Comparison of ENCODE assay signal across 23 mouse cellular contexts in the genomic region with DNA sequence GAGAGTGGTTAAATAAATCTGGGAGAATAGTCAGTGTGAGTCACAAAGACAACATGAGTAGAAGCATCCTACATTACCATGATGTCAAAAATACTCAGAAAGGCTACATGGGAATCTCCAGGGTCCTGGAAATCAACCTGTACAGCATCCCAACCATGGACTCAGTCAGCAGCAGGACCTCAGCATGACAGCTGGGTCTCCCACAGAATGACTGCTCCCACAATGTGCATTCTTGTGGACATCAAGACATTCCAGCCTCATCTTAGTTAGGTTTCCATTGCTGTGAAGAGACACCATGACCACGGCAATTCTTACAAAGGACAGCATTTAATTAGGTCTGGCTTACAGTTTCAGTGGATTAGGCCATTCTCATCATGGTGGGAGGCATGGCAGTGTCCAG.
DNase-seq lines count a peak whose midpoint lies in the region; ATAC-seq and TF ChIP-seq lines count a peak whose summit lies in the region.
"Had no signal": no experiment of that assay in that cellular context is flagged by ENCODE, and none has a peak within 500 bp of the region (broad histone marks: within the 10 kb centered on the region; RNA-seq: fewer than 3 reads in every experiment).

No protein-coding gene starts in this region.

- H3K79me3 ChIP-seq in C2C12 (ENCODE audit: low read depth): no peaks in the 10 kb centered on the region

- no peak for TF ChIP-seq POLR2A in myocyte (IDR thresholded peaks at IDR 0.05; ENCODE audit: insufficient read length, low read depth)

- H3K4me3 ChIP-seq in C2C12 (ENCODE audit: insufficient read depth, poor library complexity, severe bottlenecking): no peak overlapping the region
- no peak overlapping the region for H3K4me3 ChIP-seq in myocyte

- H3K79me2 ChIP-seq in C2C12 (ENCODE audit: control insufficient read depth, insufficient read depth) (no peaks in the 10 kb centered on the region), myocyte (ENCODE audit: control insufficient read depth, insufficient read depth) (no peaks in the 10 kb centered on the region)

- TF ChIP-seq CTCF in C2C12 (IDR thresholded peaks at IDR 0.05; ENCODE audit: control insufficient read depth, insufficient read depth, insufficient read length): no peak

- no peak overlapping the region for H3K4me2 ChIP-seq in myocyte (ENCODE audit: low read depth)

- H3ac ChIP-seq in C2C12 (ENCODE audit: control insufficient read depth, insufficient read length, low read depth) (no peak overlapping the region), myocyte (ENCODE audit: control insufficient read depth, insufficient read length) (no peak overlapping the region)

- ATAC-seq in erythroid progenitor cell, adult 5-6 weeks (replicated peaks; ENCODE audit: low FRiP score, poor library complexity, severe bottlenecking): no peak
- ATAC-seq: activated CD4-positive, CD25-positive, alpha-beta regulatory T cell, adult 4 months; CD4-positive, CD25-positive, alpha-beta regulatory T cell, adult 4 months; Patski had no signal

- H3K36me3 ChIP-seq in C2C12 (ENCODE audit: control insufficient read depth, insufficient read depth): no peaks in the 10 kb centered on the region
- no peaks in the 10 kb centered on the region for H3K36me3 ChIP-seq in myocyte (ENCODE audit: control insufficient read depth, insufficient read depth)
- H3K36me3 ChIP-seq: G1E had no signal

- DNase-seq in brain, adult 2 months (ENCODE audit: low read depth, low spot score): peak; percentile 7
- DNase-seq in gastrocnemius, adult 18-20 months (ENCODE audit: low spot score): no peak
- no peak for DNase-seq in thymus, adult 18-20 months
- DNase-seq: adrenal gland, adult 2 months; adrenal gland, adult 8-10 months; adrenal gland, postnatal 10 days; adrenal gland, postnatal 14 days; adrenal gland, postnatal 25 days; adrenal gland, postnatal 36 days; B cell, adult 2 months; cerebellum, adult 11 months; cerebellum, adult 11-12 months; cerebellum, adult 18-20 months; cerebellum, adult 2 months; cerebellum, adult 8-10 months had no signal

- no peaks in the 10 kb centered on the region for H3K27me3 ChIP-seq in C2C12 (ENCODE audit: control insufficient read depth, insufficient read depth, insufficient read length)
- no peaks in the 10 kb centered on the region for H3K27me3 ChIP-seq in myocyte (ENCODE audit: control insufficient read depth, insufficient read depth, insufficient read length)
- H3K27me3 ChIP-seq: CH12.LX, Patski had no signal

TF ChIP-seq in C2C12, 6 proteins besides CTCF, POLR2A, EP300 and RAD21:
- TF ChIP-seq USF1 (IDR thresholded peaks at IDR 0.05; ENCODE audit: low read depth) (no peak), CEBPB (IDR thresholded peaks at IDR 0.05; ENCODE audit: low read depth) (no peak), MYOD1 (IDR thresholded peaks at IDR 0.05; ENCODE audit: control insufficient read depth, insufficient read length, low read depth) (peak; percentile 58), MAX (IDR thresholded peaks at IDR 0.05) (no peak), MYOG (IDR thresholded peaks at IDR 0.05; ENCODE audit: control insufficient read depth, extremely low read depth, insufficient read length) (no peak)

TF ChIP-seq in myocyte, 11 proteins besides CTCF, POLR2A, EP300 and RAD21:
- TF ChIP-seq CEBPB (IDR thresholded peaks at IDR 0.05; ENCODE audit: insufficient read depth, poor library complexity, severe bottlenecking) (no peak), MYOD1 (IDR thresholded peaks at IDR 0.05; ENCODE audit: control insufficient read depth in 1 of 3, insufficient read length in 2 of 3, low read depth in 2 of 3) (peak in 2 of 3 experiments; percentile 30 to 68), MYOG (IDR thresholded peaks at IDR 0.05; ENCODE audit: control insufficient read depth in 1 of 3, insufficient read depth in 1 of 3, insufficient read length in 2 of 3, low read depth in 2 of 3) (peak in 2 of 3 experiments; percentile 46 to 54), REST (IDR thresholded peaks at IDR 0.05; ENCODE audit: insufficient read depth, insufficient read length) (no peak)
